Mouse (Mus musculus) bone marrow macrophage, adult 2 months (primary cell): ENCODE measurements around the gene Cckbr. TPM values are rescaled to one million over a fixed set of nuclear protein-coding genes. Genes with fewer than 3 reads are reported as not detected.

ENCODE experiments used
- H3K27ac ChIP-seq: 2 replicates; pipeline ENCODE4 v1.5.1; 2012; ENCODE audit warnings: low read depth, low read length; ENCODE audit not compliant: insufficient read depth
- H3K4me1 ChIP-seq: 2 replicates; pipeline ENCODE4 v1.6.1; 2012; ENCODE audit warnings: low read length; ENCODE audit not compliant: control insufficient read depth, insufficient read depth
- H3K4me3 ChIP-seq: 2 replicates; pipeline ENCODE4 v1.5.1; 2012; ENCODE audit warnings: mild to moderate bottlenecking, low read length, moderate library complexity; ENCODE audit not compliant: insufficient read depth
- CTCF ChIP-seq: IDR thresholded peaks from 2 replicates; pipeline ENCODE4 v1.5.1; 2012; ENCODE audit warnings: low read depth, mild to moderate bottlenecking, low read length, moderate library complexity
- POLR2A ChIP-seq: IDR thresholded peaks from 2 replicates; pipeline ENCODE4 v1.6.1; 2012; ENCODE audit warnings: mild to moderate bottlenecking, low read depth, low read length, borderline replicate concordance
- polyA plus RNA-seq: library from polyadenylated mRNA; stranded (reverse); fragments of >200 nt; gene quantifications from 2 replicates; pipeline ENCODE4 v1.2.4, GENCODE M21; 2012; ENCODE audit not compliant: missing spikeins, insufficient read depth, insufficient read length

Gene Cckbr
- polyA plus RNA-seq, 1 experiment = not detected

DNA sequence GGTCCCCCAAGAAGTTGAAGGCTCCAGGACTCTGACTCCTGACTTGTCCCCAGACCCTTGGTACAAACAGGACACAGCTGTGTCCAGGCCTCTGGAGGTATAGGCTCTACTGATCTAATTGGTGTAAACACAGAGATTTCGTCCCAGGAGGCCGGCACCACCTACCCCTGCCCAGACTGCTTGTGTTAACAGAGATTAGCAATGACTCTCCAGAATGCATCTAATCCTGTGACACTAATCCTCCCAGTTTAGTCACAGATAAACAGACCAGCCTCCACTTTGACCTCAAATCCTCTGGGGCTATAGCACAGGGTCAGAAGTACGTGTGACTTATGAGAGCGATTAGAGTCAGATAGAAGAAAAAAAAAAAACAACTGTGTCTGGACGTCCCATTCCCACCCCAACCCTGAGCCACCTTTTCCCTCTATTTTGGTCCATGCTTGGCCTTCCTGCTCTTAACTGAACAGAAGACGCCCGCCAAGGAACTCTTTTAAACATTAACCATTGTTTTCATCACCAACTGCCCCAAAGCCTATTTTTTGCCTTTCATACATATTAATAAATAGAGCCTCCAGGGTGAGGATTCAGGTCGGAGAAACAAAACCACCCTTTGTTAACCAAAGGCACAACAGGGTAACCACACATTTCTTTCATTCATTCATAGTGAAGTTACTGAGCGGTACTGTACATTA is 91.3 kb downstream of the Cckbr start:
- TF ChIP-seq POLR2A (no peak), CTCF (no peak)
- Histone ChIP-seq H3K4me1 (no peaks in the 10 kb centered on the region), H3K4me3 (no peak overlapping the region), H3K27ac (no peak overlapping the region)

DNA sequence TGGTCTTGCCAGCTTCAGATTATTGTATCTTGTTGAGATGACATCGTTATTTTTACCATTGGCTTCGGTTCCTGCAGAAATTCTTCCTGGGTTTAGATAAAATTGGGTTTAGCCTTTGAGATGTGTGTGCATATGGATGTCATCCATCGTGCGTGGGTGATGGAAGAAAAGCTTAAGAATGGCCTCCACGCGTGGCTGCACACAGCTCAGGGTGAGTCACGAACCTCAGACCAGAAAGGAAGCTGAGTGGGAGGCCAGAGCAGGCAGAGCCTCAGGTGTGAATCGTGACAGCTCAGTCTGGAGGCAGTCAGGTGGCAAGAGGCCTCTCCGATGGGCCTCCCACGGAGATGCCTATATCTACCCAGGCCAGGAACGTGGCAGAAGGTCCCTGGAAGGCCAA is 93.8 kb downstream of the Cckbr start:
- H3K4me1 ChIP-seq = no peaks in the 10 kb centered on the region
- H3K4me3 ChIP-seq = no peak overlapping the region
- no peak for TF ChIP-seq POLR2A
- no peak for TF ChIP-seq CTCF
- no peak overlapping the region for H3K27ac ChIP-seq

DNA sequence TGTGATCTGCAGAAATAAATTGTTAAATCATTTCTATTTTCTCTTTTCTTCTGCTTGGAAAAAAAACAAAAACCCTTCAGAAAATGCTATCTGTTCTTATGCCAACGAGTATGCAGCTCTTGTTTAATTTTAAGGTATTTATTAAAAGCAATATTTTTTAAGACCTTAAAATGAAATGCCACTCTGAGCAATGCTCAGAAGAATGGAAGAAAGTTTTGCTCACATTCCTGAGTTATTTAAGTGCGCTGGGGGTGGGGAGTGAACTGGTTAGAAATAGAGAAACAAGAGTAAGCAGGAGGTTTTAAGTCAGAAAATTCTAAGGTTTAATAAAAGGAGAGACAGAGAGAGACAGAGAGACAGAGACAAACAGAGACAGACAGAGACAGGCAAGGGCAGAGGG is 94.2 kb downstream of the Cckbr start:
- no peak overlapping the region for H3K27ac ChIP-seq
- no peak for TF ChIP-seq CTCF
- TF ChIP-seq POLR2A = no peak
- no peaks in the 10 kb centered on the region for H3K4me1 ChIP-seq
- no peak overlapping the region for H3K4me3 ChIP-seq

DNA sequence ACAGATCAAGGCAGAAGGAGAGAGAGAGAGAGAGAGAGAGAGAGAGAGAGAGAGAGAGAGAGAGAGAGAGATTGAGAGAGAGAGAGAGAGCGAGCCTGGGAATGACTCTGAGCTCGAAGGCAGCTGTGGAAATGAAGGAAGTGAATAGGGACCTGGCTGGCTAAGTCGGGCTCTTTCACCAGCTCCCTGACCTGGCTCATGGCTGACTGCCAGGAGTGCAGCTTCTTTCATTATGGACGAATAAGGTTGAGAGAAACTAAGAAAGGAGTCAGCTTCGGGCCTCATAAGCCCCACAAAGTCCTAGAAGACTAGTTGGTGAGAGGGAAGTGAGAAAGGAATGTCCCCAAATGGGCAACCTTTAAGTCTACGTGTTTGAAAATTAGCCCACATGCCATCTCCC is 94.7 kb downstream of the Cckbr start:
- Histone ChIP-seq H3K4me1 (no peaks in the 10 kb centered on the region), H3K4me3 (no peak overlapping the region), H3K27ac (no peak overlapping the region)
- TF ChIP-seq POLR2A = no peak
- TF ChIP-seq CTCF = no peak

Other genes starting within 250 kb of the Cckbr start
- not detected in 2 replicates for gene Olfr685, start 239.7 kb upstream of the Cckbr start, polyA plus RNA-seq
- gene Olfr686, start 218.2 kb upstream of the Cckbr start, polyA plus RNA-seq = not detected in 2 replicates
- gene Olfr688, start 137.6 kb upstream of the Cckbr start, polyA plus RNA-seq = not detected in 2 replicates
- not detected in 2 replicates for gene Olfr689, start 114.6 kb upstream of the Cckbr start, polyA plus RNA-seq
- not detected in 2 replicates for gene Olfr690, start 91.6 kb upstream of the Cckbr start, polyA plus RNA-seq
- not detected in 2 replicates for gene Olfr691, start 83.5 kb upstream of the Cckbr start, polyA plus RNA-seq
- not detected in 2 replicates for gene Olfr692, start 57.5 kb upstream of the Cckbr start, polyA plus RNA-seq
- not detected in 2 replicates for gene Gm5901, start 50.7 kb upstream of the Cckbr start, polyA plus RNA-seq
- gene Fam160a2, start 25.7 kb upstream of the Cckbr start, polyA plus RNA-seq = 29.1 and 39.3 TPM in 2 replicates
- gene Cnga4, start 21.2 kb upstream of the Cckbr start, polyA plus RNA-seq = not detected in 2 replicates
- gene Cavin3, start 56.6 kb downstream of the Cckbr start, polyA plus RNA-seq = 0.34 and 1.1 TPM in 2 replicates
- gene Smpd1, start 128.6 kb downstream of the Cckbr start, polyA plus RNA-seq = 26.4 and 28.0 TPM in 2 replicates
- gene Apbb1, start 155.9 kb downstream of the Cckbr start, polyA plus RNA-seq = 0.52 and 1.1 TPM in 2 replicates
- gene Hpx, start 174.4 kb downstream of the Cckbr start, polyA plus RNA-seq = 0.50 TPM in 1 of 2 replicates, not detected in the other
- 66.8 and 66.9 TPM in 2 replicates for gene Trim3, start 207.8 kb downstream of the Cckbr start, polyA plus RNA-seq
- 129 and 148 TPM in 2 replicates for gene Timm10b, start 214.3 kb downstream of the Cckbr start, polyA plus RNA-seq
- 31.7 and 36.4 TPM in 2 replicates for gene Arfip2, start 214.7 kb downstream of the Cckbr start, polyA plus RNA-seq
- 4.4 and 7.0 TPM in 2 replicates for gene Gm45799, start 214.8 kb downstream of the Cckbr start, polyA plus RNA-seq
- gene Dnhd1, start 225.1 kb downstream of the Cckbr start, polyA plus RNA-seq = 3.7 and 5.8 TPM in 2 replicates